Mouse (Mus musculus) stomach, postnatal 0 days (tissue): ENCODE measurements around the gene Agk.

Source experiments
- CTCF ChIP-seq: IDR thresholded peaks from 2 replicates; pipeline ENCODE4 v1.5.1; 2016; ENCODE audit warnings: antibody characterized with exemption, low read depth, mild to moderate bottlenecking, moderate library complexity
- EP300 ChIP-seq: optimal IDR thresholded peaks from 2 replicates; pipeline ENCODE3; 2016; ENCODE audit warnings: antibody characterized with exemption

DNA sequence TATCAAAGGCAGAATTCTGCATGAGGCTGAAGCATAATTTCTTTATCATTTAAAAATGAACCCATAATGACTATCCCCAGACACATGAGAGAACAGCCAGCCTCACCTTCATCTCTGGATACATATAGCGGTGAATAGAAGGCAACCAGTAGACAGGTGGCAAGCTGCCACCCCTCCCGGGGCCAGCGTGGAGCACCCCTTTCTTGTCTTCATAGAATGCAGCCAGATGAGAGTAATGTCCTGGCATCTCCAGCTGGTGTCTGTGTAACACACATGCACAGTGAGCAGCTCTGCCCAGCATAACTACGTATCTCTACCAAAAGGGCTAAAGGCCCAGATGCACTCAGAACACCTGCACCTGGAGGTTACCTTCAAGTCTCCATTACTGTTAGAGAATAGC, 93.4 kb downstream of the Agk start:
- no peak for TF ChIP-seq CTCF
- no peak for TF ChIP-seq EP300
